Mouse (Mus musculus): ENCODE results near the gene Ppp1r15a.

DNA sequence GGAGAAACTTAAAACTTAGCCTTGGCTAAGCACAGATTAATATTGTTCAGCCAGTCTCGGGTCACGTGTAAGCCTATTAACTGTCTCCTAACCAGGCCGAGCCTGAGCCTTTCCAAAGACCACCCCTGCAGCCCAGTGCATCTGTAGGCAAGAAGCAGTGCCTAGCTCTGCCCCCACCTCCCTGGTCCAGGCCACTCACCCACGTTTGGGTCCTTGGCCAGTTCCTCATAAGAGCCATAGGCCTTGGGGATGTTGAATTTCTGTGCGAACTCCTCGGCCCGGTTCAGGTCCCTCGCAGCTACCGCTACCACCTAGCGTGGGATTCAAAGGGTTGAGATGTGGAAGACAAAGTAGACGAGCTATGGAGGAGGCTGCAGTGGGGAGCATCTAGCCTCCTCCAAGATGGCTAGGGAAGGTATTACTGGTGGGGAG is 38.2 kb downstream of the Ppp1r15a start:
- TF ChIP-seq CTCF (IDR thresholded peaks at IDR 0.05; ENCODE audit: borderline replicate concordance, insufficient read depth, low read depth, low read length) (no peak), POLR2A (IDR thresholded peaks at IDR 0.05; ENCODE audit: borderline replicate concordance, insufficient read depth, low read length) (no peak)
